Mouse (Mus musculus) C2C12 (cell line): ENCODE results near the gene Tmpo. TPM values are rescaled to one million over a fixed set of nuclear protein-coding genes. Genes with fewer than 3 reads are reported as not detected.

Experiments used
- H3K27me3 ChIP-seq: one replicate; pipeline ENCODE4 v1.6.1; 2011; ENCODE audit not compliant: control insufficient read depth, insufficient read depth, insufficient read length
- H3K36me3 ChIP-seq: one replicate; pipeline ENCODE4 v1.6.1; 2011; ENCODE audit not compliant: control insufficient read depth, insufficient read depth
- H3K4me3 ChIP-seq: one replicate; pipeline ENCODE4 v1.5.1; 2011; ENCODE audit warnings: mild to moderate bottlenecking, control low read depth; ENCODE audit not compliant: poor library complexity, insufficient read depth, severe bottlenecking
- H3K79me2 ChIP-seq: one replicate; pipeline ENCODE4 v1.6.1; 2011; ENCODE audit not compliant: control insufficient read depth, insufficient read depth
- H3K79me3 ChIP-seq: one replicate; pipeline ENCODE4 v1.6.1; 2011; ENCODE audit warnings: low read depth, control low read depth
- H3ac ChIP-seq: one replicate; pipeline ENCODE3; 2011; ENCODE audit warnings: low read depth; ENCODE audit not compliant: control insufficient read depth, insufficient read length
- CEBPB ChIP-seq: IDR thresholded peaks from one replicate; pipeline ENCODE4 v1.6.1; 2011; ENCODE audit warnings: low read depth, mild to moderate bottlenecking, control low read depth, moderate library complexity
- CTCF ChIP-seq: IDR thresholded peaks from one replicate; pipeline ENCODE4 v1.5.1; 2011; ENCODE audit not compliant: control insufficient read depth, insufficient read depth, insufficient read length
- FOSL1 ChIP-seq: IDR thresholded peaks from one replicate; pipeline ENCODE4 v1.8.0; 2011; ENCODE audit warnings: mild to moderate bottlenecking, low read length; ENCODE audit not compliant: poor library complexity, insufficient read depth, severe bottlenecking
- MAX ChIP-seq: IDR thresholded peaks from one replicate; pipeline ENCODE4 v1.6.1; 2011; ENCODE audit warnings: mild to moderate bottlenecking, control low read depth
- MYOD1 ChIP-seq: IDR thresholded peaks from one replicate; pipeline ENCODE4 v1.6.1; 2011; ENCODE audit warnings: low read depth; ENCODE audit not compliant: control insufficient read depth, insufficient read length
- MYOG ChIP-seq: IDR thresholded peaks from one replicate; pipeline ENCODE4 v1.6.1; 2011; ENCODE audit not compliant: control insufficient read depth, insufficient read length; ENCODE audit errors: extremely low read depth
- USF1 ChIP-seq: IDR thresholded peaks from one replicate; pipeline ENCODE4 v1.6.1; 2011; ENCODE audit warnings: low read depth, mild to moderate bottlenecking, control low read depth, moderate library complexity
- polyA plus RNA-seq: library from polyadenylated mRNA; unstranded; fragments of >200 nt; fragmentation: generic; extraction: Trizol; gene quantifications from one replicate; pipeline ENCODE4 v1.2.1, GENCODE M21; 2012; ENCODE audit warnings: missing spikeins

Tmpo gene
- polyA plus RNA-seq, 1 experiment: 113 TPM

DNA sequence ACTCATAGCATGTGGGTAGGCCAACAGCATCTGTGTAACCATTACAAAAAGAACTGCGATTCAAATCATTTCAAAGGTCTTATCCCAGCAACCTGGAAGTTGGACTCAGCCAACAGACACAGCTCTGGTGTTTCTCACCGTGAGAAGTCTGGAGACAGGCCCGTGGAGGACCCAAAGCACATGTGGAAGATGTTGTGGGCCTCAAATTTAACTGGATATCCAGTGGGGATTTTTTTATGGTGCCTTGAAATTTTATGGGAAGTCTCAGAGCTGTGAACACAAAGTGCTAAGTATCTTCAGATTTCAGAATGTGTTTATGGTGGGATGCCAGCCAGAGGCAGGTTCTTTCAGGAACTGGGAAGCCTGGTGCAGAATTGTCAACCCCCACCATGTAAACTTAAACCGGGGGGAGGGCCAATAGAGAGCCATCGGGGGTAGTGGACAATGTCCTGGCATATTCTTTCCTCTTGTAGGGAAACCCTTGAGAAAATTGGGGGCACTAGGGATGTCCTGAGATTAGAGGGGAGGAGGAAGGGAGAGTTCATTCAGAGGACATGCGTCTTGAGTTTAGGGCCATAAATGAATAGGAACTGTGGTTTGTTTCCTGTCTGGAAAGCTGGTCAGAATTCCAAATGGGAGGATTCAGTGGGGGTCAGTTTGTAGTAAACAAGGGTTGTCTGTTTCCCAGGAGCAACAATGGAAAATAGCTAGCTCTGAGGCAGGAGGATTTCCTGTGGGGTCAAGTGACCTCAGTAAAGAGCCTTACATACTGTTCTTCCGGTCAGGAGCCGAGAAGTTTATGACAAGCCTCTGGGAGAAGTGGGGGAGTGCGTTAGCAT is 41.5 kb upstream of the Tmpo start:
- TF ChIP-seq MAX (no peak), CEBPB (no peak), USF1 (no peak), FOSL1 (no peak), CTCF (no peak), MYOG (no peak), MYOD1 (no peak)
- no peak overlapping the region for H3ac ChIP-seq
- H3K79me2 ChIP-seq: no peaks in the 10 kb centered on the region
- H3K4me3 ChIP-seq: no peak overlapping the region
- no peaks in the 10 kb centered on the region for H3K36me3 ChIP-seq
- no peaks in the 10 kb centered on the region for H3K27me3 ChIP-seq
- H3K79me3 ChIP-seq: no peaks in the 10 kb centered on the region

DNA sequence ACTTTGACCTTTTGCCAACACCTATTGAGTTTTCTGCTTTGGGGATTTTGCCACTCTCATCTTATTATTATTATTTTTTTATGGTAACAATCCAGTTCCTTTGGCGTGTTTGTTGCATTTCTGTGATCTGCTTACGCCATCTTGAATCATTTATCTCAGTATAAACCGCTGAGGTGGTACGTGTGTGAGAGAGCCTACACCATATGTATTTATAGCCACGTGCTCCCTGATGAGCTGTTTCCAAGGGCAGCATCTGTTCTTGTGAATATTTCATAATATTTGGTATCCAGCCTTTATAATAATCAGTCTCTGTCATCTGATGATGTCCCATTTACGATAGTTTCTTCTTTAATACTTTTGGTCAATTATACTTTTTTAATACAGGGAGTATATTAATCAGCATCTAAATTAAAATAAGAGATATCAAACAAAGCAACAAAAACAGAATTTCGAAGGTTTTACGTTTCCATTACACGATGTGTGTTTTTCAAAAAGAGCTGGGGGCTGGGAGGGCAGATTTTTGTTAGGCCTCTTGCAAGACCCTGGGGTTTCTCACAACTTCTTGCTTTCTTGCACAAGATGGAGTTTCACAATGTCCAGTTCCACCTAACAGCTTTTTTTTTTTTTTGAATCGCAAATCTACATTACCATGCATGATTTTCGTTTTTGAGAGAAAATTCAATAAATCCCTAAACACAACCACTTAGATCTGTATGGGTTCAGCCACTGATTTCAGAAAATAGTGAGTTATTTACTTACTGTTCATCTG is 28.0 kb upstream of the Tmpo start:
- no peaks in the 10 kb centered on the region for H3K36me3 ChIP-seq
- no peaks in the 10 kb centered on the region for H3K79me3 ChIP-seq
- no peak overlapping the region for H3ac ChIP-seq
- TF ChIP-seq CEBPB: no peak
- TF ChIP-seq MAX: no peak
- TF ChIP-seq MYOG: no peak
- no peak for TF ChIP-seq CTCF
- TF ChIP-seq USF1: no peak
- TF ChIP-seq FOSL1: no peak
- no peak for TF ChIP-seq MYOD1
- no peaks in the 10 kb centered on the region for H3K79me2 ChIP-seq
- H3K4me3 ChIP-seq: no peak overlapping the region
- no peaks in the 10 kb centered on the region for H3K27me3 ChIP-seq

GRCm38 (mm10) chr10:91208461-91208860 is 27.3 kb upstream of the Tmpo start:
- no peak overlapping the region for H3ac ChIP-seq
- H3K36me3 ChIP-seq: no peaks in the 10 kb centered on the region
- H3K27me3 ChIP-seq: no peaks in the 10 kb centered on the region
- no peaks in the 10 kb centered on the region for H3K79me2 ChIP-seq
- H3K4me3 ChIP-seq: no peak overlapping the region
- no peaks in the 10 kb centered on the region for H3K79me3 ChIP-seq
- no peak for TF ChIP-seq MYOD1

- H3K4me3 ChIP-seq: no peak overlapping the region
- no peak overlapping the region for H3ac ChIP-seq
- no peaks in the 10 kb centered on the region for H3K79me2 ChIP-seq
- no peaks in the 10 kb centered on the region for H3K79me3 ChIP-seq
- TF ChIP-seq FOSL1 (no peak), MAX (no peak), MYOD1 (no peak), CEBPB (no peak), MYOG (no peak), USF1 (no peak), CTCF (no peak)
- H3K27me3 ChIP-seq: no peaks in the 10 kb centered on the region
- H3K36me3 ChIP-seq: no peaks in the 10 kb centered on the region
Observed at GRCm38 (mm10) chr10:91207275-91207674, 26.2 kb upstream of the Tmpo start.

GRCm38 (mm10) chr10:91205632-91206031 is 24.5 kb upstream of the Tmpo start:
- H3K36me3 ChIP-seq: no peaks in the 10 kb centered on the region
- no peaks in the 10 kb centered on the region for H3K79me2 ChIP-seq
- H3ac ChIP-seq: no peak overlapping the region
- no peaks in the 10 kb centered on the region for H3K27me3 ChIP-seq
- no peak overlapping the region for H3K4me3 ChIP-seq
- no peaks in the 10 kb centered on the region for H3K79me3 ChIP-seq
- no peak for TF ChIP-seq CTCF
- TF ChIP-seq MYOD1: no peak
- no peak for TF ChIP-seq FOSL1
- no peak for TF ChIP-seq USF1
- TF ChIP-seq MYOG: no peak
- no peak for TF ChIP-seq MAX
- TF ChIP-seq CEBPB: no peak
